Mouse (Mus musculus): ENCODE results near the gene Slc35f5. TPM values are rescaled to one million over a fixed set of nuclear protein-coding genes. Genes with fewer than 3 reads are reported as not detected.

The Slc35f5 gene
- polyA plus RNA-seq, 1 experiment from 2014 or later = 32.7 TPM

- Histone ChIP-seq H3K4me1 (ENCODE audit: control insufficient read depth, low read depth, low read length) (no peaks in the 10 kb centered on the region), H3K4me2 (ENCODE audit: low read depth, low read length) (no peak overlapping the region), H3K9ac (ENCODE audit: low read depth, low read length) (no peak overlapping the region), H3K27ac (ENCODE audit: low read length) (no peak overlapping the region), H3K4me3 (ENCODE audit: low read depth, low read length) (no peak overlapping the region), H3K9me3 (replicated peaks; ENCODE audit: control insufficient read depth, low read length) (no peaks in the 10 kb centered on the region), H3K27me3 (ENCODE audit: control insufficient read depth, insufficient read depth, low read depth, low read length) (no peaks in the 10 kb centered on the region), H3K36me3 (ENCODE audit: control insufficient read depth, insufficient read depth) (no peaks in the 10 kb centered on the region)
- peak; percentile 50; the same call in 1 of the 2 replicates for ATAC-seq (ENCODE audit: low read depth)
- 25% methylated on average over 10 of the region's 10 CpGs for WGBS (ENCODE audit: insufficient replicate concordance)
Measured at GRCm38 (mm10) chr1:125607087-125607803, 46.9 kb downstream of the Slc35f5 start.

- 60% methylated on average over 4 of the region's 4 CpGs for WGBS (ENCODE audit: insufficient replicate concordance)
- no peak overlapping the region for H3K9ac ChIP-seq (ENCODE audit: low read depth, low read length)
- no peak for ATAC-seq (ENCODE audit: low read depth)
Measured at GRCm38 (mm10) chr1:125624376-125625076, 64.1 kb downstream of the Slc35f5 start.

GRCm38 (mm10) chr1:125639501-125640253 lies 79.3 kb downstream of the Slc35f5 start:
- Histone ChIP-seq H3K9me3 (replicated peaks; ENCODE audit: control insufficient read depth, low read length) (no peaks in the 10 kb centered on the region), H3K27ac (ENCODE audit: low read length) (no peak overlapping the region), H3K9ac (ENCODE audit: low read depth, low read length) (no peak overlapping the region), H3K36me3 (ENCODE audit: control insufficient read depth, insufficient read depth) (no peaks in the 10 kb centered on the region), H3K27me3 (ENCODE audit: control insufficient read depth, insufficient read depth, low read depth, low read length) (no peaks in the 10 kb centered on the region), H3K4me2 (ENCODE audit: low read depth, low read length) (no peak overlapping the region), H3K4me3 (ENCODE audit: low read depth, low read length) (no peak overlapping the region), H3K4me1 (ENCODE audit: control insufficient read depth, low read depth, low read length) (no peaks in the 10 kb centered on the region)
- WGBS (ENCODE audit: insufficient replicate concordance) = 76% methylated on average over 8 of the region's 8 CpGs
- no peak for ATAC-seq (ENCODE audit: low read depth)

More at GRCm38 (mm10) chr1:125624376-125625076, 64.1 kb downstream of the Slc35f5 start:
- Histone ChIP-seq H3K9me3 (replicated peaks; ENCODE audit: control insufficient read depth, low read length) (no peaks in the 10 kb centered on the region), H3K4me2 (ENCODE audit: low read depth, low read length) (no peak overlapping the region), H3K36me3 (ENCODE audit: control insufficient read depth, insufficient read depth) (no peaks in the 10 kb centered on the region), H3K4me1 (ENCODE audit: control insufficient read depth, low read depth, low read length) (no peaks in the 10 kb centered on the region), H3K27me3 (ENCODE audit: control insufficient read depth, insufficient read depth, low read depth, low read length) (no peaks in the 10 kb centered on the region), H3K27ac (ENCODE audit: low read length) (no peak overlapping the region), H3K4me3 (ENCODE audit: low read depth, low read length) (no peak overlapping the region)

- no peaks in the 10 kb centered on the region for H3K4me1 ChIP-seq (ENCODE audit: control insufficient read depth, low read depth, low read length)
- H3K27ac ChIP-seq (ENCODE audit: low read length) = no peak overlapping the region
- no peak for ATAC-seq (ENCODE audit: low read depth)
- no peaks in the 10 kb centered on the region for H3K9me3 ChIP-seq (replicated peaks; ENCODE audit: control insufficient read depth, low read length)
- no peak overlapping the region for H3K4me2 ChIP-seq (ENCODE audit: low read depth, low read length)
- no peaks in the 10 kb centered on the region for H3K36me3 ChIP-seq (ENCODE audit: control insufficient read depth, insufficient read depth)
- H3K4me3 ChIP-seq (ENCODE audit: low read depth, low read length) = no peak overlapping the region
- no peak overlapping the region for H3K9ac ChIP-seq (ENCODE audit: low read depth, low read length)
- H3K27me3 ChIP-seq (ENCODE audit: control insufficient read depth, insufficient read depth, low read depth, low read length) = no peaks in the 10 kb centered on the region
- 27% methylated on average over 1 of the region's 1 CpGs for WGBS (ENCODE audit: insufficient replicate concordance)
Measured at GRCm38 (mm10) chr1:125643643-125644042, 83.2 kb downstream of the Slc35f5 start.

Other genes starting within 250 kb of the Slc35f5 start
- gene Actr3, start 124.9 kb upstream of the Slc35f5 start, polyA plus RNA-seq (2015; fragmentation: Nextera tagmentation; extraction: Ambion mirVana) = 123 and 126 TPM in 2 replicates
- 3.5 and 3.6 TPM in 2 replicates for gene Gpr39, start 116.4 kb downstream of the Slc35f5 start, polyA plus RNA-seq (2015; fragmentation: Nextera tagmentation; extraction: Ambion mirVana)

Data from liver, embryonic 16.5 days (tissue).